ENCODE assay signal across 26 mouse cellular contexts in genomic region chr5:125276765-125277164, GRCm38 (mm10).
DNase-seq lines count a peak whose midpoint lies in the region; TF ChIP-seq lines count a peak whose summit lies in the region.
"Had no signal": no experiment of that assay in that cellular context is flagged by ENCODE, and none has a peak within 500 bp of the region (broad histone marks: within the 10 kb centered on the region; RNA-seq: fewer than 3 reads in every experiment).

No protein-coding gene starts in this region.

- DNase-seq in adrenal gland, adult (ENCODE audit: inconsistent age in 2 of 2, low spot score in 1 of 2), result peak; percentile 32 to 58
- DNase-seq in adrenal gland, adult 18-20 months (ENCODE audit: low spot score in 2 of 2), result no peak
- peak; percentile 76 for DNase-seq in gastrocnemius, adult 2 months
- no peak for DNase-seq in gastrocnemius, adult 8-10 months (ENCODE audit: low spot score in 2 of 2)
- peak; percentile 58 to 71 for DNase-seq in cerebellum, postnatal 10 days
- peak; percentile 70 for DNase-seq in retina, postnatal 1 day
- DNase-seq in spleen, postnatal 4 days (ENCODE audit: low spot score in 2 of 2), result no peak
- DNase-seq in heart, adult 18-20 months, result no peak
- DNase-seq: embryo, embryonic 11 days; heart, adult 11 months; heart, postnatal 36 days; kidney, adult 8-10 months; layer of hippocampus, adult 9-11 months; liver; lung, adult 2 months; lung, postnatal 10 days; right cerebral cortex, postnatal 14 days; thymus, adult 18-20 months; thymus, postnatal 25 days had no signal

- H3K27ac ChIP-seq in gastrocnemius, adult 2 months, result peak overlapping the region; percentile 31; the same call in 1 of the 2 replicates
- H3K27ac ChIP-seq: embryonic facial prominence, embryonic 12.5 days; hindbrain, embryonic 12.5 days; kidney, postnatal 0 days; liver, embryonic 14.5 days; macrophage; midbrain, embryonic 13.5 days; neural tube, embryonic 13.5 days had no signal

- intact Hi-C loops in gastrocnemius, adult 2 months (cut with DNase I), result no loop called here

- H3K4me3 ChIP-seq in gastrocnemius, adult 2 months, result no peak overlapping the region
- H3K4me3 ChIP-seq: embryonic facial prominence, embryonic 12.5 days; hindbrain, embryonic 12.5 days; midbrain, embryonic 13.5 days; neural tube, embryonic 13.5 days had no signal

- no peak for TF ChIP-seq CTCF in gastrocnemius, adult 2 months (IDR thresholded peaks at IDR 0.05)

Comparison
In these comparisons a context has a peak if more than half of its experiments do, and no peak if none do; other contexts are left out.
1. DNase-seq: peak in adrenal gland, adult (2 of 2), gastrocnemius, adult 2 months (single experiment), cerebellum, postnatal 10 days (2 of 2) and retina, postnatal 1 day (single experiment); none in adrenal gland, adult 18-20 months (0 of 2), gastrocnemius, adult 8-10 months (0 of 2), spleen, postnatal 4 days (0 of 2) and heart, adult 18-20 months (0 of 2).